Mouse (Mus musculus) forebrain, embryonic 16.5 days (tissue): ENCODE measurements around the gene Mlx. TPM values are rescaled to one million over a fixed set of nuclear protein-coding genes. Genes with fewer than 3 reads are reported as not detected.

ENCODE experiments used
- ATAC-seq: fragments of 200-750 bp; cut with Nextera tagmentation; 2 replicates; pipeline ENCODE4 v1.8.0; 2017; ENCODE audit warnings: mild to moderate bottlenecking, moderate library complexity
- H3K27ac ChIP-seq: fragments of 300-500 bp; sonication (generic); 2 replicates; pipeline ENCODE4 v1.5.1; 2014; ENCODE audit warnings: low read length, control low read depth
- H3K27me3 ChIP-seq: fragments of 300-500 bp; sonication (generic); replicated peaks from 2 replicates; pipeline ENCODE4 v1.6.1; 2014; ENCODE audit warnings: low read length; ENCODE audit not compliant: control insufficient read depth, insufficient read depth
- H3K36me3 ChIP-seq: fragments of 300-500 bp; sonication (generic); 2 replicates; pipeline ENCODE4 v1.6.1; 2014; ENCODE audit not compliant: control insufficient read depth, insufficient read depth
- H3K4me1 ChIP-seq: fragments of 300-500 bp; sonication (generic); replicated peaks from 2 replicates; pipeline ENCODE4 v1.6.1; 2014; ENCODE audit warnings: low read length; ENCODE audit not compliant: control insufficient read depth, insufficient read depth
- H3K4me2 ChIP-seq: fragments of 300-500 bp; sonication (generic); 2 replicates; pipeline ENCODE4 v1.6.1; 2014; ENCODE audit warnings: mild to moderate bottlenecking, low read length, control low read depth
- H3K4me3 ChIP-seq: fragments of 300-500 bp; sonication (generic); replicated peaks from 2 replicates; pipeline ENCODE4 v1.5.1; 2014; ENCODE audit warnings: mild to moderate bottlenecking, low read length, control low read depth
- H3K9ac ChIP-seq: fragments of 300-500 bp; sonication (generic); replicated peaks from 2 replicates; pipeline ENCODE4 v1.6.1; 2014; ENCODE audit warnings: low read depth, low read length, control low read depth
- H3K9me3 ChIP-seq: fragments of 300-500 bp; sonication (generic); 2 replicates; pipeline ENCODE4 v1.6.1; 2016; ENCODE audit warnings: low read length; ENCODE audit not compliant: control insufficient read depth
- WGBS: fragments of 180-500 bp; shearing (Covaris S2); extraction: QIAGEN DNeasy Blood & Tissue Kit; methylation state at CpG from one replicate; pipeline ENCODE4 v1.1.7; 2014; 5-methylcytosine and 5-hydroxymethylcytosine counted together
- polyA plus RNA-seq: library from polyadenylated mRNA; unstranded; fragments of >200 nt; fragmentation: Nextera tagmentation; extraction: Ambion mirVana; gene quantifications from 2 replicates; pipeline ENCODE4 v1.2.1, GENCODE M21; 2015

Mlx gene
- polyA plus RNA-seq, 1 experiment from 2014 or later: 94.6 TPM

GRCm38 (mm10) chr11:101053974-101054373 is 33.1 kb upstream of the Mlx start:
- no peak overlapping the region for H3K27ac ChIP-seq
- WGBS: 91% methylated on average over 1 of the region's 1 CpGs
- H3K36me3 ChIP-seq: peaks cover 28% of the 10 kb centered on the region
- H3K4me2 ChIP-seq: no peak overlapping the region
- H3K4me3 ChIP-seq: no peak overlapping the region
- H3K27me3 ChIP-seq: no peaks in the 10 kb centered on the region
- H3K9me3 ChIP-seq: no peaks in the 10 kb centered on the region
- no peak for ATAC-seq
- H3K9ac ChIP-seq: no peak overlapping the region
- H3K4me1 ChIP-seq: no peaks in the 10 kb centered on the region

- H3K9ac ChIP-seq: no peak overlapping the region
- H3K4me3 ChIP-seq: no peak overlapping the region
- no peak overlapping the region for H3K4me2 ChIP-seq
- no peaks in the 10 kb centered on the region for H3K27me3 ChIP-seq
- H3K4me1 ChIP-seq: no peaks in the 10 kb centered on the region
- peaks cover 20% of the 10 kb centered on the region for H3K36me3 ChIP-seq
- H3K27ac ChIP-seq: no peak overlapping the region
- no peaks in the 10 kb centered on the region for H3K9me3 ChIP-seq
- ATAC-seq: no peak
- WGBS: 86% methylated on average over 14 of the region's 14 CpGs
These were observed 31.7 kb upstream of the Mlx start for GRCm38 (mm10) chr11:101055418-101055817.

- Histone ChIP-seq H3K9me3 (no peaks in the 10 kb centered on the region), H3K36me3 (peaks cover 20% of the 10 kb centered on the region), H3K4me3 (no peak overlapping the region), H3K27me3 (no peaks in the 10 kb centered on the region), H3K4me2 (no peak overlapping the region), H3K27ac (no peak overlapping the region), H3K4me1 (no peaks in the 10 kb centered on the region), H3K9ac (no peak overlapping the region)
- ATAC-seq: no peak
- WGBS: 55% methylated on average over 8 of the region's 8 CpGs
These were observed 30.2 kb upstream of the Mlx start for GRCm38 (mm10) chr11:101056885-101057284.

- no peak overlapping the region for H3K4me2 ChIP-seq
- H3K4me1 ChIP-seq: no peaks in the 10 kb centered on the region
- H3K36me3 ChIP-seq: peaks cover 24% of the 10 kb centered on the region
- H3K9ac ChIP-seq: no peak overlapping the region
- H3K27me3 ChIP-seq: no peaks in the 10 kb centered on the region
- H3K4me3 ChIP-seq: no peak overlapping the region
- H3K9me3 ChIP-seq: no peaks in the 10 kb centered on the region
- WGBS: 31% methylated on average over 5 of the region's 5 CpGs
- no peak overlapping the region for H3K27ac ChIP-seq
- peak; percentile 31; the same call in 1 of the 2 replicates for ATAC-seq
These were observed 29.2 kb upstream of the Mlx start for GRCm38 (mm10) chr11:101057860-101058259.

- ATAC-seq: no peak
- Histone ChIP-seq H3K36me3 (peaks cover 20% of the 10 kb centered on the region), H3K9me3 (no peaks in the 10 kb centered on the region), H3K27me3 (no peaks in the 10 kb centered on the region), H3K9ac (no peak overlapping the region), H3K4me2 (no peak overlapping the region), H3K27ac (no peak overlapping the region), H3K4me1 (peaks cover 3% of the 10 kb centered on the region; the same call in 1 of the 2 replicates), H3K4me3 (no peak overlapping the region)
- 83% methylated on average over 5 of the region's 5 CpGs for WGBS
These were observed 28.4 kb upstream of the Mlx start for GRCm38 (mm10) chr11:101058726-101059125.

GRCm38 (mm10) chr11:101059473-101059872 is 27.6 kb upstream of the Mlx start:
- H3K9ac ChIP-seq: no peak overlapping the region
- H3K4me2 ChIP-seq: no peak overlapping the region
- peaks cover 3% of the 10 kb centered on the region; the same call in 1 of the 2 replicates for H3K4me1 ChIP-seq
- ATAC-seq: no peak
- H3K27ac ChIP-seq: no peak overlapping the region; the same call in none of the 2 replicates
- WGBS: 77% methylated on average over 10 of the region's 10 CpGs
- H3K9me3 ChIP-seq: no peaks in the 10 kb centered on the region
- H3K4me3 ChIP-seq: no peak overlapping the region
- H3K27me3 ChIP-seq: no peaks in the 10 kb centered on the region
- H3K36me3 ChIP-seq: peaks cover 17% of the 10 kb centered on the region

GRCm38 (mm10) chr11:101060126-101060525 is 27.0 kb upstream of the Mlx start:
- no peak for ATAC-seq
- no peak overlapping the region for H3K4me3 ChIP-seq
- H3K4me1 ChIP-seq: peaks cover 3% of the 10 kb centered on the region; the same call in 1 of the 2 replicates
- no peak overlapping the region for H3K9ac ChIP-seq
- no peak overlapping the region for H3K4me2 ChIP-seq
- H3K27me3 ChIP-seq: no peaks in the 10 kb centered on the region
- WGBS: 78% methylated on average over 8 of the region's 8 CpGs
- peaks cover 13% of the 10 kb centered on the region for H3K36me3 ChIP-seq
- H3K27ac ChIP-seq: peak overlapping the region; percentile 24; the same call in 1 of the 2 replicates
- no peaks in the 10 kb centered on the region for H3K9me3 ChIP-seq

GRCm38 (mm10) chr11:101061049-101061448 is 26.0 kb upstream of the Mlx start:
- Histone ChIP-seq H3K9ac (no peak overlapping the region), H3K36me3 (peaks cover 10% of the 10 kb centered on the region), H3K4me2 (no peak overlapping the region), H3K27ac (no peak overlapping the region), H3K27me3 (no peaks in the 10 kb centered on the region), H3K4me1 (peaks cover 3% of the 10 kb centered on the region; the same call in 1 of the 2 replicates), H3K9me3 (no peaks in the 10 kb centered on the region), H3K4me3 (no peak overlapping the region)
- 86% methylated on average over 5 of the region's 5 CpGs for WGBS
- ATAC-seq: no peak

GRCm38 (mm10) chr11:101062165-101062884 is 24.8 kb upstream of the Mlx start:
- peaks cover 10% of the 10 kb centered on the region for H3K36me3 ChIP-seq
- no peaks in the 10 kb centered on the region for H3K27me3 ChIP-seq
- no peak for ATAC-seq
- H3K9ac ChIP-seq: no peak overlapping the region
- no peak overlapping the region for H3K4me2 ChIP-seq
- 77% methylated on average over 12 of the region's 12 CpGs for WGBS
- H3K4me1 ChIP-seq: peaks cover 11% of the 10 kb centered on the region
- H3K4me3 ChIP-seq: no peak overlapping the region
- H3K27ac ChIP-seq: no peak overlapping the region
- no peaks in the 10 kb centered on the region for H3K9me3 ChIP-seq
